Mouse (Mus musculus) adrenal gland, postnatal 4 days (tissue): Measurements from ENCODE around the gene Malrd1. TPM values are rescaled to one million over a fixed set of nuclear protein-coding genes. Genes with fewer than 3 reads are reported as not detected.
"Not testable (repeated sequence)": the region's sequence is repeated elsewhere in the genome, so short reads cannot be mapped to it uniquely, and the experiment has no call there.

Source experiments
- DNase-seq, 2 experiments: peaks; one replicate each; pipeline ENCODE4 v3.0.0; 2021 to 2022; ENCODE audit warnings: low spot score in 2 of 2, mixed read lengths in 2 of 2
- long read RNA-seq, 2 experiments: library from polyadenylated mRNA; stranded (forward); transcript quantifications; one replicate each; pipeline ENCODE4 v2.0.0; 2021
- total RNA-seq, 2 experiments: library from RNA; stranded (reverse); gene quantifications; 2 replicates each; pipeline ENCODE4 v1.2.3; 2021

The Malrd1 gene
- total RNA-seq: under 1 TPM in 1 of 2 experiments, not detected in 1; 0.22 TPM
- long read RNA-seq, experiment 1: 0 reads
- long read RNA-seq, experiment 2: 0 reads

- DNase-seq: no peak
Observed at GRCm38 (mm10) chr2:15526241-15526924, at the start of gene Malrd1. Gene Malrd1 (plus strand): TSS chr2:15526479.

GRCm38 (mm10) chr2:15538643-15539042 lies 12.4 kb downstream of the Malrd1 start:
- no peak for DNase-seq

- DNase-seq: no peak
Observed at GRCm38 (mm10) chr2:15613327-15613948, 87.2 kb downstream of the Malrd1 start.

- no peak for DNase-seq
Observed at GRCm38 (mm10) chr2:15614026-15614425, 87.7 kb downstream of the Malrd1 start.

GRCm38 (mm10) chr2:15635761-15636160 lies 109.5 kb downstream of the Malrd1 start:
- DNase-seq: no peak

GRCm38 (mm10) chr2:15643864-15644263 lies 117.6 kb downstream of the Malrd1 start:
- no peak for DNase-seq

GRCm38 (mm10) chr2:15656388-15656787 lies 130.1 kb downstream of the Malrd1 start:
- DNase-seq: no peak

- DNase-seq: no peak
Observed at GRCm38 (mm10) chr2:15702977-15703376, 176.7 kb downstream of the Malrd1 start.

GRCm38 (mm10) chr2:15740945-15741344 lies 214.7 kb downstream of the Malrd1 start:
- no peak for DNase-seq

GRCm38 (mm10) chr2:15744979-15745688 lies 218.9 kb downstream of the Malrd1 start:
- no peak for DNase-seq

GRCm38 (mm10) chr2:15784818-15785217 lies 258.5 kb downstream of the Malrd1 start:
- DNase-seq: no peak

- no peak for DNase-seq
Observed at GRCm38 (mm10) chr2:15815724-15816123, 289.4 kb downstream of the Malrd1 start.

GRCm38 (mm10) chr2:15869380-15869779 lies 343.1 kb downstream of the Malrd1 start:
- no peak for DNase-seq

GRCm38 (mm10) chr2:15893418-15894120 lies 367.3 kb downstream of the Malrd1 start:
- no peak for DNase-seq

GRCm38 (mm10) chr2:15925432-15925831 lies 399.2 kb downstream of the Malrd1 start:
- no peak for DNase-seq

- no peak for DNase-seq
Observed at GRCm38 (mm10) chr2:15926041-15926440, 399.8 kb downstream of the Malrd1 start.

GRCm38 (mm10) chr2:15931479-15931878 lies 405.2 kb downstream of the Malrd1 start:
- no peak for DNase-seq

- DNase-seq: no peak
Observed at GRCm38 (mm10) chr2:15931924-15932323, 405.6 kb downstream of the Malrd1 start.

GRCm38 (mm10) chr2:15932340-15932739 lies 406.1 kb downstream of the Malrd1 start:
- no peak for DNase-seq

- no peak for DNase-seq
Observed at GRCm38 (mm10) chr2:16002925-16003324, 476.6 kb downstream of the Malrd1 start.

GRCm38 (mm10) chr2:16017046-16017445 lies 490.8 kb downstream of the Malrd1 start:
- not testable (repeated sequence) for DNase-seq
